Mouse (Mus musculus) pancreas, adult 10 weeks (tissue): ENCODE measurements around the gene Eral1. TPM values are rescaled to one million over a fixed set of nuclear protein-coding genes. Genes with fewer than 3 reads are reported as not detected.

Experiments
- polyA plus RNA-seq: library from polyadenylated mRNA; stranded (reverse); fragments of 350-450 nt; fragmentation: Illumina TruSeq; extraction: RNeasy Lipid Tissue Mini Kit (QIAGEN cat#74804); gene quantifications from one replicate; pipeline ENCODE4 v1.2.3, GENCODE M21; 2015; ENCODE audit warnings: low read depth, low replicate concordance; ENCODE audit not compliant: insufficient read depth

The Eral1 gene
- 7.3 TPM for polyA plus RNA-seq

GRCm38 (mm10) chr11:78079961-78080921 lies at the start of gene Eral1:
Gene Eral1, minus strand, starts transcription at chr11:78080383.

DNA sequence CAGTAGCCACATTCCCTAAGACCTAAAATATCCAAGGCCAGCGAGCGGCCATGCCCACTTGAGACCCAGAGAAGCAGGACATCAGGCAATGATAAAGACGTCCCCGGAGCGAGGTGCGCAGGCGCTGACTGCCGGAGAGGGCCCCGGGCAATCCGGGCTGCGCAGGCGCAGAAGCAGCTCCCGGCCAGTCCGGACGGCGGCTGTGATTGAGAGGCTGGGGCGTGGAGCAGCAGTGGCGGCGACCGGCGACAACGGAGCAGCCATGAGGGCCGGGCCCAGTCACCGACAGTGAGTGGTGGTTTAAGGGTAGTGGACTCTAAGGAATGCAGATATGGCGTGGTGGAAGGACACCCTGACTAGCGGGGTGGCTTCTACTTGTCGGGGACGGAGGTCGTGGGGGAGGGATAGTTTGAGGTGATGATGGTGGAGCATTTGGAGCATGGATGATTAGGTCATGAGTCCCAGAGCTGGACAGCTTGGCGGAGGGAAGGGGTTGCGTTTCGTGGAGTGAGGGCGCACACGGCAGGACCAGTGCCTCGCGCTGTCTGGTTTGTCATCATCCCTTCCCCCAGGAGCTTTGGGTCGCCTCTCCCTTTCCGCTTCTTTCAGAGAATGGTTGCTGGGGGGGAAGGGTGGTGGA lies 14.4 kb upstream of the Eral1 start, which contains the start of gene Fam222b:
Gene Fam222b, plus strand, starts transcription at position 157 of the 640 bp plus-strand sequence.

GRCm38 (mm10) chr11:78037831-78038752 lies 42.1 kb downstream of the Eral1 start, which contains the start of gene Flot2:
Gene Flot2, plus strand, starts transcription at chr11:78037931.

GRCm38 (mm10) chr11:78031947-78032808 lies 48.0 kb downstream of the Eral1 start, which contains the start of gene Dhrs13:
Gene Dhrs13, plus strand, starts transcription at chr11:78032280.

Other genes with a start within 250 kb of the Eral1 start
- 0.81 TPM for gene Pipox, start 186.3 kb downstream of the Eral1 start, polyA plus RNA-seq
- gene Sez6, start 149.6 kb downstream of the Eral1 start, polyA plus RNA-seq = not detected
- 18.7 TPM for gene Phf12, start 97.6 kb downstream of the Eral1 start, polyA plus RNA-seq
- 2.6 TPM for gene Dhrs13, start 48.1 kb downstream of the Eral1 start, polyA plus RNA-seq
- gene Flot2, start 42.5 kb downstream of the Eral1 start, polyA plus RNA-seq = 11.2 TPM
- gene Fam222b, start 14.3 kb upstream of the Eral1 start, polyA plus RNA-seq = 3.5 TPM
- gene Traf4, start 85.2 kb upstream of the Eral1 start, polyA plus RNA-seq = 4.2 TPM
- gene Nek8, start 96.3 kb upstream of the Eral1 start, polyA plus RNA-seq = 2.8 TPM
- gene Tlcd1, start 96.3 kb upstream of the Eral1 start, polyA plus RNA-seq = 4.9 TPM
- gene Rpl23a, start 103.2 kb upstream of the Eral1 start, polyA plus RNA-seq = 699 TPM
- gene Rab34, start 108.0 kb upstream of the Eral1 start, polyA plus RNA-seq = 8.5 TPM
- gene Proca1, start 113.0 kb upstream of the Eral1 start, polyA plus RNA-seq = 2.8 TPM
- 21.8 TPM for gene Sdf2, start 165.4 kb upstream of the Eral1 start, polyA plus RNA-seq
- gene Supt6, start 165.6 kb upstream of the Eral1 start, polyA plus RNA-seq = 10.6 TPM
- 29.5 TPM for gene 2610507B11Rik, start 181.4 kb upstream of the Eral1 start, polyA plus RNA-seq
- gene BC030499, start 210.5 kb upstream of the Eral1 start, polyA plus RNA-seq = not detected
- not detected for gene Spag5, start 221.1 kb upstream of the Eral1 start, polyA plus RNA-seq
- 1.1 TPM for gene Aldoc, start 242.6 kb upstream of the Eral1 start, polyA plus RNA-seq
- gene Pigs, start 248.0 kb upstream of the Eral1 start, polyA plus RNA-seq = 7.7 TPM